Mouse (Mus musculus) embryonic facial prominence, embryonic 15.5 days (tissue): ENCODE data around the gene Icam1. TPM values are rescaled to one million over a fixed set of nuclear protein-coding genes. Genes with fewer than 3 reads are reported as not detected.

Source experiments
- ATAC-seq: fragments of 200-750 bp; cut with Nextera tagmentation; 2 replicates; pipeline ENCODE4 v1.8.0; 2017; ENCODE audit warnings: low read depth, moderate TSS enrichment; ENCODE audit not compliant: insufficient number of reproducible peaks, low FRiP score, low TSS enrichment
- H3K27ac ChIP-seq: fragments of 300-500 bp; sonication (generic); replicated peaks from 2 replicates; pipeline ENCODE4 v1.5.1; 2015; ENCODE audit warnings: mild to moderate bottlenecking, inconsistent platforms
- H3K27me3 ChIP-seq: fragments of 300-500 bp; sonication (generic); 2 replicates; pipeline ENCODE4 v1.6.1; 2015; ENCODE audit warnings: inconsistent platforms
- H3K36me3 ChIP-seq: fragments of 300-500 bp; sonication (generic); 2 replicates; pipeline ENCODE4 v1.6.1; 2015; ENCODE audit warnings: mild to moderate bottlenecking, inconsistent platforms
- H3K4me1 ChIP-seq: fragments of 300-500 bp; sonication (generic); 2 replicates; pipeline ENCODE4 v1.6.1; 2015; ENCODE audit warnings: inconsistent platforms
- H3K4me2 ChIP-seq: fragments of 300-500 bp; sonication (generic); replicated peaks from 2 replicates; pipeline ENCODE4 v1.6.1; 2015; ENCODE audit warnings: mild to moderate bottlenecking, inconsistent platforms
- H3K4me3 ChIP-seq: fragments of 300-500 bp; sonication (generic); replicated peaks from 2 replicates; pipeline ENCODE4 v1.5.1; 2015; ENCODE audit warnings: mild to moderate bottlenecking, inconsistent platforms
- H3K9ac ChIP-seq: fragments of 300-500 bp; sonication (generic); 2 replicates; pipeline ENCODE4 v1.6.1; 2015; ENCODE audit warnings: inconsistent platforms
- H3K9me3 ChIP-seq: fragments of 300-500 bp; sonication (generic); replicated peaks from 2 replicates; pipeline ENCODE4 v1.6.1; 2016; ENCODE audit warnings: inconsistent platforms
- WGBS: fragments of 180-500 bp; shearing (Covaris S2); methylation state at CpG from one replicate; pipeline ENCODE4 v1.1.7; 2015; 5-methylcytosine and 5-hydroxymethylcytosine counted together
- polyA plus RNA-seq: library from polyadenylated mRNA; unstranded; fragments of >200 nt; fragmentation: Nextera tagmentation; extraction: Ambion mirVana; gene quantifications from 2 replicates; pipeline ENCODE4 v1.2.1, GENCODE M21; 2015

The Icam1 gene
- polyA plus RNA-seq, 1 experiment from 2014 or later, result 21.7 TPM

DNA sequence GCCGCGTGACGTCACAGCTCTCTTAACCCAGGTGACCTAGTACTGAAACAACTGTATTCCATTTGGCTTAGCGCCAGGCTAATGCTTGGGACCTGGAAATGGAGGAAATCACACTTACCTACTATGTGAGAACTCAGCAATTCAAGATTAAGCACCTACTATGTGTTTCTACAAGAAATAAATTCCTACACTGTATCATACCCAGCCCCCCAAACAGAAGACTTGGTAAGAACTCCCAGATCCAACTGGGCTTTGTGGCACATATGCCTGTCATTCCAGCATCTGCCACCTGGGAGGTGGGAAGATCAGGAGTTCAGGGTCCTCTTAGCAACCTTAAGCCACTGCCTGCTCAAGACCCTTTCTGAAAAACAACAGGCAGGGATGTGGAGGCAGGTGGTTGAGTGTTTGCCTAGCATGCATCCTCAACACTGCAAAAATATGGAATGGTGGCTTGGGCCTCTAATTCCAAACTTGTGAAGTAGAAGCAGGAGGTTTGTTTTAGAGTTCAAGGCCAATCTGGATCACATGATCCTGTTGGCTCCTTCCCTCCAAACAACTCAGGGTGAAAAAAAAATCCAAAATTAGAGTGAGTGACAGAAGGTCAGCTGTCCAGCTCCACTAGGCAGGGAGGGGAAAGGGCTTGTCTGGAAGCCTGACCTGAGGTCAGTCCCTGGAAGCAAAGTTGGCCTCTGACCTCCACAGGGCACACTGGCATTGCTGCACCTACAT, 38.7 kb upstream of the Icam1 start:
- H3K4me2 ChIP-seq, result peak overlapping the region; percentile 85
- H3K27ac ChIP-seq, result peak overlapping the region; percentile 99
- 0 out of 2 replicates have a peak overlapping the region, but pooled peaks have one; percentile 94 for H3K9ac ChIP-seq
- peak overlapping the region; percentile 97 for H3K4me3 ChIP-seq
- ATAC-seq, result no peak
- no peaks in the 10 kb centered on the region for H3K36me3 ChIP-seq
- H3K9me3 ChIP-seq, result no peaks in the 10 kb centered on the region
- peaks cover 57% of the 10 kb centered on the region for H3K4me1 ChIP-seq
- under 1% methylated on average over 4 of the region's 4 CpGs for WGBS
- H3K27me3 ChIP-seq, result no peaks in the 10 kb centered on the region

DNA sequence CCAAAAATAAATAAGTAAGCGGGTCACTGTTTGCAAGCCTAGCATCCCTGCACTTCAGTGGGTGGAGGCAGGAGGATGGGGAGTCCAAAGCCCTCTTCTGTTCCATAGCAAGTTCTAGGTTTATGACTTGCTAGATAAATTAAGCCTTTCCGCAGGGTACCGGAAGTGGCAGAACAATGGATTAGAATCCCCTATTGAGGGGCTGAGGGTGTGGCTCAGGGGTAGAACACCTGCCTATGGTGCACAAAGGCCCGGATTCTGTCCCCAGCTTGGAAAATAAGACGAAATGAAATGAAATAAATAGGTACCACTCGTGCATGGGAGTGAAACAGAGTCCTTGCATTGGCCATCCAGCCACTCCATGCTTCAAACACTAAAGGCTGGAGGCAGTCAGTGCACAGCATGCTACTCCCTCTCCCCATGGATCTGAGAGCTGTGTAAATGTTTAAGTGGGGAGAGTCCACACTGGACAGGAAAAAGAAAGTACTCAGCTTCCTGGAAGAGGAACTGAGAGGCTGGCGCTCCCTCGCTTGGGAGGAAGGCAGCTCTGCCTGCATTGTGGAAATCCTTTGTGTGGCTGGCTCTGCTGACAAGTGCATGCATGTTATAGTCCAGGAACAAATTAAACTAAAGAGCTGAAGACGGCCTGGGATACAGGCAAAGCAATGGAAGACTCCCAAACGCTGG, 37.2 kb upstream of the Icam1 start:
- ATAC-seq, result no peak
- H3K9me3 ChIP-seq, result no peaks in the 10 kb centered on the region
- H3K4me2 ChIP-seq, result no peak overlapping the region
- H3K27me3 ChIP-seq, result no peaks in the 10 kb centered on the region
- WGBS, result 50% methylated on average over 10 of the region's 10 CpGs
- H3K4me3 ChIP-seq, result no peak overlapping the region
- peak overlapping the region; percentile 40 for H3K27ac ChIP-seq
- H3K36me3 ChIP-seq, result no peaks in the 10 kb centered on the region
- no peak overlapping the region for H3K9ac ChIP-seq
- peaks cover 55% of the 10 kb centered on the region for H3K4me1 ChIP-seq

DNA sequence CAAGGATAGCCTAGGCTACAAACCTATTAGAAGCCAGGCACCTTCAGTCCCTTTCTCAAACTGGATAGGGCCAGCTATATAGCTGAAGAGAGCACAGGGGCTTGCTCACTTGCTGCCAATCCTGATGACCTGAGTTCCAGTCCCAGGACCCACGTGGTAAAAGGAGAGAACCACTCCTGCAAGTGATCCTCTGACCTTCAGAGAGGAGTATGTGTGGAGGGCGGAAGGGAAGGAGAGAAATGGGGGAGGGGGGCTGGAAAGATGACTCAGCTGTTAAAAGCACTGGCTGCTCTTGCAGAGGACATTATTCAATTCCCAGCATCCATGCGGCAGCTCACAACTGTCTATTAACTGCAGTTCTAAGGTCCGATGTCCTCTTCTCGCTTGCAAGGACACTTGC, 36.6 kb upstream of the Icam1 start:
- H3K4me3 ChIP-seq, result no peak overlapping the region
- WGBS, result 64% methylated on average over 5 of the region's 5 CpGs
- no peaks in the 10 kb centered on the region for H3K9me3 ChIP-seq
- H3K4me1 ChIP-seq, result peaks cover 50% of the 10 kb centered on the region
- ATAC-seq, result no peak
- no peak overlapping the region for H3K9ac ChIP-seq
- H3K36me3 ChIP-seq, result no peaks in the 10 kb centered on the region
- H3K27me3 ChIP-seq, result no peaks in the 10 kb centered on the region
- H3K27ac ChIP-seq, result peak overlapping the region; percentile 40
- H3K4me2 ChIP-seq, result no peak overlapping the region

DNA sequence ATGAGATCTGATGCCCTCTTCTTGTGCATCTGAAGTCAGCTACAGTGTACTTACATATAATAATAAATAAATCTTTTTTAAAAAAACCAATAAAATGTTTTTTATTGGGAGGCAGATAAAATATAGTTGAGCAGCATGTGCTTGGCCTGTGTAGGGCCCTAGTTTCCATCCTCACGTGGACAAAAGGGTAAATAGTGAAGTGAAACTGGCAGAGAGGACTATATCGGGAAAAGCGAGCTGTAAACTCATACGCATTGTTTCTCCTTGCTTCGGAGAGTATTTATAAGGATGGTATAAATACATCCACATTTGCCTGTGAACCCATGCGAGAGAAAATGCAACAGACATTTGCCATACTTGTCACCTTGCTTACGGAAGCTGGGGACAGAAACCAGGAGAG, 36.0 kb upstream of the Icam1 start:
- H3K9me3 ChIP-seq, result no peaks in the 10 kb centered on the region
- H3K4me3 ChIP-seq, result no peak overlapping the region
- no peak overlapping the region for H3K9ac ChIP-seq
- no peak for ATAC-seq
- H3K27ac ChIP-seq, result no peak overlapping the region
- H3K36me3 ChIP-seq, result no peaks in the 10 kb centered on the region
- no peaks in the 10 kb centered on the region for H3K27me3 ChIP-seq
- WGBS, result 79% methylated on average over 7 of the region's 7 CpGs
- no peak overlapping the region for H3K4me2 ChIP-seq
- peaks cover 44% of the 10 kb centered on the region for H3K4me1 ChIP-seq

DNA sequence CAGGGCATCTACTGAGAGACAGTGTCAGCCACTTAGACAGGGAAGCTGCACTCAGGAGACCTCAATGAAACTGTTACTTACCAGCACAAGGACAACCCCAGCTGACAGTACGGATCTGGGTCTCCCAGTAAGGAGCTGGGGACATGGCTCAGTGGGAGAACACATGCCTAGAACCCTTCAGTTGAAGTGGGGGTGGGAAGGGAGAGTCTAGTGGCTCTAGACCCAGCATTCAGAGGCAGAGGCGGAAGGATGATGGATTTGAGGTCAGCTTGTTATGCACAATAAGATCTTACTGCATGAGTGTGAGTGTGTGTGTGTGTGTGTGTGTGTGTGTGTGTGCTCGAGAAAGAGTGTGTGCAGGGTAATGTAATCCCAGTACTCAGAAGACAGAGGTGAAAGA, 33.6 kb upstream of the Icam1 start:
- ATAC-seq, result no peak
- no peak overlapping the region for H3K9ac ChIP-seq
- no peaks in the 10 kb centered on the region for H3K27me3 ChIP-seq
- H3K36me3 ChIP-seq, result no peaks in the 10 kb centered on the region
- 70% methylated on average over 3 of the region's 3 CpGs for WGBS
- peaks cover 37% of the 10 kb centered on the region for H3K4me1 ChIP-seq
- H3K4me2 ChIP-seq, result no peak overlapping the region
- no peak overlapping the region for H3K4me3 ChIP-seq
- no peak overlapping the region for H3K27ac ChIP-seq
- H3K9me3 ChIP-seq, result no peaks in the 10 kb centered on the region

DNA sequence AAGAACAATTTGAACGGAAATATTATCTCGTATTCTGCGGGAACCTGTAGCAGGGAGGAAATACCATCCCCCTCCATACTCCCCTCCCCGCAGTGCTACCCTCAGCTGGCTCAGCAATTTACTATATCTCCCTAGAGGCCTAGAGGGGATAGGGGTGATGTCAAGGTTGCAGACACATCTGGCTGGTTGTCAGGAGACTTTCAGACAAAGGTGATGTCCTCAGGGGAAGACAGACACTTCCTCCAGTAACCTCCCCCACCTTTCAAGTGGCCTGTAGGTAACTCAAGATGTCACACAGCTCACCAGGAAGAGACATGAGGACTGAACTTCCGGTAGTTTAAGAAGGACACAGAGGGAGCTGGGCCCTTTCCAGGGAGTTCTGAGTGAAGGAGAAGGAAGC, 32.6 kb upstream of the Icam1 start:
- WGBS, result 13% methylated on average over 5 of the region's 5 CpGs
- Histone ChIP-seq H3K4me3 (no peak overlapping the region), H3K9ac (no peak overlapping the region), H3K27me3 (no peaks in the 10 kb centered on the region), H3K27ac (no peak overlapping the region), H3K4me1 (peaks cover 40% of the 10 kb centered on the region), H3K36me3 (no peaks in the 10 kb centered on the region), H3K4me2 (no peak overlapping the region), H3K9me3 (no peaks in the 10 kb centered on the region)
- ATAC-seq, result no peak

DNA sequence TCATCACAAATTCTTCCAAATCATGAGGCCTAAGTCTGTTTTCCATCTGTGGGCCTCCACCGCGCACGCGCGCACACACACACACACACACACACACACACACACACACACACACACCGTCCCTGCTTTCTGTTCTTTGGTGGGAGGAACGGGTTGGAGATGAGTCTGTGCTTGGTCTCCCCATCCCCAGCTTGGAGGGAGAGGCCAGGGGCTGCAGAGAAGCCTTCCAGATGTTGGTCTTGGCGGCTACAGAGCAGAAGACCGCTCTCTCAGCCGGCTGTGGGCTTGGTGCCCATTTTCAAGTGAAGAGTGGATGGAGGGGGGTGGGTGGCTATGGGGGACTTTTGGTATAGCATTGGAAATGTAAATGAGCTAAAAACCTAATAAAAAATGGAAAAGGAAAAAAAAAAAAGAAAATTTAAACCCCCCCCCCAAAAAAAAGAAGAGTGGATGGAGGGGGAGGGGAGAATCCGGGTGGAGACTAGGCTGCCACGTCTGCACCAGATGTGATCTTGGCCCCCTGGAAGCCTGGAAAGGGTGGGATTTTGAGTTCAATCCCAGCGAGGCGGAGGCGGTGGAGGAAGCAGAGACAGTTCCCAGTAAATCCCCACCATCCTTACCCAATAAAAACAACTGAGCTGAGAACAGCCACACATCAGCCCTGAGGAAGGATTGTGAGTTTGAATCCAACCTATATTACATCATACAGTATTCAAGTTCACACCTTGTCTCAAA, 28.7 kb upstream of the Icam1 start:
- H3K36me3 ChIP-seq, result no peaks in the 10 kb centered on the region
- no peak overlapping the region for H3K9ac ChIP-seq
- WGBS, result 37% methylated on average over 15 of the region's 15 CpGs
- peaks cover 49% of the 10 kb centered on the region for H3K4me1 ChIP-seq
- H3K27ac ChIP-seq, result peak overlapping the region; percentile 87
- H3K4me3 ChIP-seq, result no peak overlapping the region
- H3K27me3 ChIP-seq, result no peaks in the 10 kb centered on the region
- no peaks in the 10 kb centered on the region for H3K9me3 ChIP-seq
- ATAC-seq, result peak; percentile 84
- H3K4me2 ChIP-seq, result 0 out of 2 replicates have a peak overlapping the region, but pooled peaks have one; percentile 8

DNA sequence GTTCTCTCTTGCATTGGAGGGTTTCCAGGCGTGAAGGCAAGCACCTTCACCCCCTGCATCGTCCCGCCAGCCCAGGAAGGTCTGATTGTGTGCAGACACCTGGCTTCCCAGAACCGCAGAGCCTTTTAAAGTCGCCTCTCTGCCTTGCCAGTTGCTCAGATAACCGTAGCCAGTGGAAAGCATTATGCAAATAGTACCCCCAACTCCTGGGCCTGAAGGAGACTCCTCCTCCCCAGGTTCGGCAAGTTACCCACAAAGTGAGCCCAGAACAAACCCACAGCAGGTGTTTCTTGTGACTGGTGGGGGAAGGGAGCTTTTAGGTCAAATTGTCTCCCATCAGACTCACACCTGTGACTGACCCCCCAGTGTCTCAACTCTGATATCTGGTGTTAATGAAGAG, 27.8 kb upstream of the Icam1 start:
- Histone ChIP-seq H3K4me2 (no peak overlapping the region), H3K4me1 (peaks cover 42% of the 10 kb centered on the region), H3K9ac (no peak overlapping the region), H3K36me3 (no peaks in the 10 kb centered on the region), H3K27me3 (no peaks in the 10 kb centered on the region), H3K27ac (peak overlapping the region; percentile 87), H3K4me3 (no peak overlapping the region), H3K9me3 (no peaks in the 10 kb centered on the region)
- no peak for ATAC-seq
- WGBS, result 22% methylated on average over 7 of the region's 7 CpGs

DNA sequence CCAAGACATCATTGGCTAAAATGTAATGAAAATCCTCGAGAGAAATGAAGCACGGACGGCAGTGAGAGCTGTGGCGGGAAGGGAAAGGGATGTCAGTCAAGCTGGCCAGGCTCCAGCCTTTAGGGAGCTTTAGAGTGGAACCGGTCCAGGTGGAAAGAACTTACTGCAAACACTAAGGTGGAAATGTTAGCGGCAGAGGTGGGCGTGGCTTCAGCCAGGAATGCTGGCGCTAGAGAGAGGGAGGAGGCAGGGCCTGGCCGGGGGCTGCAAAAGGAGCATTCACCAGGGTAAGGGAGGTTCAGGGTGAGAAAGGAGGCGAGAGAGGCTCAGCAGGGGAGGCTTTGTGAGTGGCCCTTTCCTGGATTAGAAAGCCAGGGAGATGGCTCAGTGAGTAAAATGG, 24.9 kb upstream of the Icam1 start:
- H3K27me3 ChIP-seq, result no peaks in the 10 kb centered on the region
- peaks cover 41% of the 10 kb centered on the region for H3K4me1 ChIP-seq
- H3K9ac ChIP-seq, result no peak overlapping the region
- 0 out of 2 replicates have a peak overlapping the region, but pooled peaks have one; percentile 12 for H3K4me3 ChIP-seq
- 5% methylated on average over 10 of the region's 10 CpGs for WGBS
- H3K4me2 ChIP-seq, result peak overlapping the region; percentile 38
- H3K36me3 ChIP-seq, result no peaks in the 10 kb centered on the region
- ATAC-seq, result peak; percentile 56; the same call in 1 of the 2 replicates
- H3K27ac ChIP-seq, result peak overlapping the region; percentile 67
- H3K9me3 ChIP-seq, result no peaks in the 10 kb centered on the region

DNA sequence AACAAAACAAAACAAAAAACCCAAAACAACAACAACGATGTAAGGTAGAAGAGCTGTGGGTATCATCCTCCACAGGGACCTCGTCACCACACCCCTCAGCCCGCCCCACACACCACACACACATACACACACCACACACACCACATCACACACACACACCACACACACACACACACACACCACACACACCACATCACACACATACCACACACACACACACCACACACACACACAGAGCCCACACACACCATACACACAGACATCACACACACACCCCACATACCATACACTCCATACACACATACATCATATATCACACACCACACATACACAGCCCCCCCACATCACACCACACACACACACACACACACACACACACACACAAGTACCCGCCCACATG, 24.2 kb upstream of the Icam1 start:
- Histone ChIP-seq H3K36me3 (no peaks in the 10 kb centered on the region), H3K4me3 (no peak overlapping the region), H3K9me3 (no peaks in the 10 kb centered on the region), H3K9ac (no peak overlapping the region), H3K4me1 (peaks cover 38% of the 10 kb centered on the region), H3K27me3 (no peaks in the 10 kb centered on the region), H3K27ac (no peak overlapping the region), H3K4me2 (no peak overlapping the region)
- WGBS, result 90% methylated on average over 4 of the region's 4 CpGs
- no peak for ATAC-seq

DNA sequence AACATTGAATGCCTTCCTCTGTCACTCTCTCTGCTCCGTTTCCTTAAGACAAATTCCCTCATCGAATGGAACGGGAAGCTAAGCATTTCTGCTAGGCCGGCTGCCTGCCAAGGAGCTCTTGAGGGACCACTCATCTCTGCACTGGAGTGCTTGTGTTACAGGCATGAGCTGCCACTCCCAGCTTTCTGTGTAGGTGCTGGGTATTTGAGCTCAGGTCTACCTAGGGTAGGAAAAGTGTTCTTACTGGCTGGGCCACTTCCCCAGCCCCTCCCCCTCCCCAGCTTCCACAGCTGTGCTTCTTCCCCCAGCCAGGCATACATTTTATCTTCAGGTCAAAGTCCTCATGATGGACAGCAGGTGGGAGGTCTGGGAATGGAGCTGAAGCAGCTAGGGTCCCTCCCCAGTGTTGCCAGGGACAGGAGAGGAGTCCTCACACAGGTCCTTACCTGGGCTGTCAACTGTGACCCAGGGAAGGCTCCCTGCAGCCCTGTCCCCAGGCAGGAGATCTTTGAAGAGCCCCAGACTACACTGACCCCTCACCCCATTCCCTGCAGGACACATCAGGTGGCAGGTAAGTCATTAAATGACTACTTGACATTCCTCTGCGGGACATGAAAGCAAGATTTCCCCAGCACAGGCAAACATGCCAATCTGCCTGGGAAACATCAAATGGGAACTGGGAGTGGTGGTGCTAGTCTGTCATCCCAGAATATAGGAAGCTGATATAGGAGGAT, 22.5 kb upstream of the Icam1 start:
- no peak overlapping the region for H3K4me2 ChIP-seq
- no peak overlapping the region for H3K9ac ChIP-seq
- no peak for ATAC-seq
- peaks cover 24% of the 10 kb centered on the region for H3K4me1 ChIP-seq
- H3K9me3 ChIP-seq, result no peaks in the 10 kb centered on the region
- no peaks in the 10 kb centered on the region for H3K36me3 ChIP-seq
- no peak overlapping the region for H3K4me3 ChIP-seq
- WGBS, result 39% methylated on average over 5 of the region's 5 CpGs
- H3K27me3 ChIP-seq, result no peaks in the 10 kb centered on the region
- no peak overlapping the region for H3K27ac ChIP-seq
